Mouse (Mus musculus) hindbrain, embryonic 11.5 days (tissue): ENCODE data around the gene Ppp1r9a. TPM values are rescaled to one million over a fixed set of nuclear protein-coding genes. Genes with fewer than 3 reads are reported as not detected.
A peak's percentile ranks its signal among the peaks of the same experiment; 100 is the strongest.

Experiments used
- ATAC-seq: fragments of 200-750 bp; cut with Nextera tagmentation; 2 replicates; pipeline ENCODE4 v1.8.0; 2017; ENCODE audit warnings: mild to moderate bottlenecking, moderate TSS enrichment, moderate library complexity; ENCODE audit not compliant: low FRiP score
- DNase-seq: peaks from one replicate; pipeline ENCODE4 v3.0.0-alpha.2; 2015; ENCODE audit warnings: low spot score
- H3K27ac ChIP-seq: fragments of 300-500 bp; sonication (generic); 2 replicates; pipeline ENCODE4 v1.5.1; 2014; ENCODE audit warnings: mild to moderate bottlenecking, low read depth, low read length
- H3K27me3 ChIP-seq: fragments of 300-500 bp; sonication (generic); 2 replicates; pipeline ENCODE4 v1.6.1; 2014; ENCODE audit warnings: mild to moderate bottlenecking, low read length, moderate library complexity, mixed read lengths; ENCODE audit not compliant: control insufficient read depth, insufficient read depth
- H3K36me3 ChIP-seq: fragments of 300-500 bp; sonication (generic); 2 replicates; pipeline ENCODE4 v1.6.1; 2014; ENCODE audit warnings: mild to moderate bottlenecking, low read length, moderate library complexity, mixed read lengths; ENCODE audit not compliant: control insufficient read depth, insufficient read depth
- H3K4me1 ChIP-seq: fragments of 300-500 bp; sonication (generic); replicated peaks from 2 replicates; pipeline ENCODE4 v1.6.1; 2014; ENCODE audit warnings: low read length, mixed read lengths; ENCODE audit not compliant: control insufficient read depth, insufficient read depth
- H3K4me2 ChIP-seq: fragments of 300-500 bp; sonication (generic); replicated peaks from 2 replicates; pipeline ENCODE4 v1.6.1; 2014; ENCODE audit warnings: mild to moderate bottlenecking, low read depth, low read length
- H3K4me3 ChIP-seq: fragments of 300-500 bp; sonication (generic); 2 replicates; pipeline ENCODE4 v1.5.1; 2014; ENCODE audit warnings: low read depth, low read length
- H3K9ac ChIP-seq: fragments of 300-500 bp; sonication (generic); 2 replicates; pipeline ENCODE4 v1.6.1; 2014; ENCODE audit warnings: low read depth, low read length
- H3K9me3 ChIP-seq: fragments of 300-500 bp; sonication (generic); 2 replicates; pipeline ENCODE4 v1.6.1; 2016; ENCODE audit warnings: low read length; ENCODE audit not compliant: control insufficient read depth
- WGBS: fragments of 180-500 bp; shearing (Covaris S2); extraction: QIAGEN DNeasy Blood & Tissue Kit; methylation state at CpG from one replicate; pipeline ENCODE4 v1.1.7; 2014; 5-methylcytosine and 5-hydroxymethylcytosine counted together
- polyA plus RNA-seq: library from polyadenylated mRNA; unstranded; fragments of >200 nt; fragmentation: Nextera tagmentation; extraction: Ambion mirVana; gene quantifications from 2 replicates; pipeline ENCODE4 v1.2.1, GENCODE M21; 2014

The Ppp1r9a gene
- polyA plus RNA-seq, 1 experiment from 2014 or later = 33.9 TPM

DNA sequence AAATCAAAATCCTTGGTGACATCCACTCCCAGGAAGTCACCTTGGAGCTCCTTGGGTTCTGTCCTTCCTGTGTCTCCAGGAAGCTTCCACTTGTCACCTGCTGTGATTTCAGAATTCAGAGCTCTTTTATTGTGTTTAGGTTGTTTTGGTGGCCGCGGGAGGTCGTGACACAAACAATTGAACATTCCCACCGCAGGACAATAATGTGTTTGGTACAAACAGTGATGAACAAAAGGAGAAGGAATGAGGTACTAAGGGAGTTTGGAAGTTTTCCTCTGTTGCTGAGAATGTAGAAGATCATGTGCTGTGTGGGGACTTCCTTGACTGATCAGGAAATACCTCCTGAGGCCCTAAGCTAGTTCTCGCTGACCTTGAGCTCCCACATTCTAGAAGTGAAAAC is 116.5 kb downstream of the Ppp1r9a start:
- Histone ChIP-seq H3K36me3 (no peaks in the 10 kb centered on the region), H3K4me3 (no peak overlapping the region), H3K4me2 (no peak overlapping the region), H3K4me1 (no peaks in the 10 kb centered on the region), H3K9ac (no peak overlapping the region), H3K27me3 (no peaks in the 10 kb centered on the region), H3K9me3 (no peaks in the 10 kb centered on the region), H3K27ac (no peak overlapping the region)
- no peak for ATAC-seq
- 41% methylated on average over 5 of the region's 5 CpGs for WGBS
- DNase-seq = no peak

DNA sequence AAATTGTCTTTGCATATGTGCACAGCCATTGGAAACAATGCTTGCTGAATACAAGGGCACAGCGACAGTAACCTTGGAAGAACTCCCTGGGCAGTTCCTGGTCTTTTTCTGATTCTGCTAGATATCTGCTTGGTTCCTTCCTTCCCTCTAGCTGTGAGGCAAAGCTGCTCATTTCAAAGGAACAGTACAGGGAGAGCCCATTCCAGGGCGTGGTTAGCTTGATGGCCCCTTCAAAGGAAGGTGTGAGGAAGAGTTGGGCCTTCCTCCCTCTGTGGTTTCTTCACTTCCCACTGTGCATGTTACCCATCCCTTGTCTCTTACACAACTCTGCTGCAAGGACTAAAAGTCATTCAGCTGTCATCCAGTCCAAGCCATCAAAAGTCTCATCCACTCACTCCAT is 117.3 kb downstream of the Ppp1r9a start:
- no peak overlapping the region for H3K4me3 ChIP-seq
- H3K27ac ChIP-seq = no peak overlapping the region
- WGBS = 79% methylated on average over 2 of the region's 2 CpGs
- ATAC-seq (no peak), DNase-seq (no peak)
- no peaks in the 10 kb centered on the region for H3K4me1 ChIP-seq
- H3K27me3 ChIP-seq = no peaks in the 10 kb centered on the region
- no peaks in the 10 kb centered on the region for H3K36me3 ChIP-seq
- no peaks in the 10 kb centered on the region for H3K9me3 ChIP-seq
- no peak overlapping the region for H3K4me2 ChIP-seq
- no peak overlapping the region for H3K9ac ChIP-seq

DNA sequence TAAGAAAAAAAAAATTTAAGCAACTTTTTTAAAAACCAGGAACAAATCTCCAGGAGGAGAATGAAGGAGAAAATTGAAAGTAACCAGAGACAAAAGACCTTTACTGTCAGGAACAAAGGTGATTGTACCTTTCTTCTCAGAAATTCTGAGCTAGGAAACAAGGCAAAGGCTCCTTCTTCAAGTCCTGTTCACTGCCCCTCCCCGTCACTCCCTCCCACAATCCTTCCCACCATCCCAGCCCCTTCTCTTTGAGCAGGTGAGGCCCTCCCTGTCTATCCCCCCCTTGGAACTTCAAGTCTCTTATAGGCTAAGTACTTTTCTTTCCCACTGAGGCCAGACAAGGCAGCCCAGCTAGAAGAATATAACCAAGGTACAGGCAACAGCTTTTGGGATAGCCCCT is 117.8 kb downstream of the Ppp1r9a start:
- ATAC-seq (no peak), DNase-seq (no peak)
- no peaks in the 10 kb centered on the region for H3K27me3 ChIP-seq
- WGBS = 82% methylated on average over 1 of the region's 1 CpGs
- no peak overlapping the region for H3K4me3 ChIP-seq
- H3K9me3 ChIP-seq = no peaks in the 10 kb centered on the region
- no peaks in the 10 kb centered on the region for H3K4me1 ChIP-seq
- H3K9ac ChIP-seq = no peak overlapping the region
- no peak overlapping the region for H3K4me2 ChIP-seq
- no peaks in the 10 kb centered on the region for H3K36me3 ChIP-seq
- H3K27ac ChIP-seq = no peak overlapping the region

DNA sequence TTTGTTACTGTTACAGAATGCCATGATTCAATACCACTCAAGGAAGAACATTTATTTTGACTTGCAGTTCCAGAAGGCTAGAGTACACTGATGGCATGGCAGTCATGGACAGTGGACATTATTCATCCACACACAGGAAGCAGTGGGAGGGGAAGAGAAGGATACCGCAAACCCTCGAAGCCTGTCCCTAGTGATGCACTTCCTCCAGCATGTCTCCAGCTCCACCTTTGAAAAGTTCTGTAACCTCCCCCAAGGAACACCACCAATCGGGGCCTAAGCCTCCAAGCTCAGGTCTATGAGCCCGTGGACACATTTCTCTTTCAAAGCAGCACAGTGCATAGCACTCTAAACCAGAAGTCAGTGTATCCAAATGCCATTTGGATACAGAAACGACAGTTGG is 120.0 kb downstream of the Ppp1r9a start:
- H3K4me1 ChIP-seq = no peaks in the 10 kb centered on the region; the same call in 1 of the 2 replicates
- H3K36me3 ChIP-seq = no peaks in the 10 kb centered on the region
- no peak overlapping the region for H3K4me3 ChIP-seq
- no peaks in the 10 kb centered on the region for H3K27me3 ChIP-seq
- ATAC-seq (no peak), DNase-seq (no peak)
- H3K9ac ChIP-seq = no peak overlapping the region
- WGBS = 90% methylated on average over 5 of the region's 5 CpGs
- H3K4me2 ChIP-seq = no peak overlapping the region
- no peaks in the 10 kb centered on the region for H3K9me3 ChIP-seq
- no peak overlapping the region for H3K27ac ChIP-seq

DNA sequence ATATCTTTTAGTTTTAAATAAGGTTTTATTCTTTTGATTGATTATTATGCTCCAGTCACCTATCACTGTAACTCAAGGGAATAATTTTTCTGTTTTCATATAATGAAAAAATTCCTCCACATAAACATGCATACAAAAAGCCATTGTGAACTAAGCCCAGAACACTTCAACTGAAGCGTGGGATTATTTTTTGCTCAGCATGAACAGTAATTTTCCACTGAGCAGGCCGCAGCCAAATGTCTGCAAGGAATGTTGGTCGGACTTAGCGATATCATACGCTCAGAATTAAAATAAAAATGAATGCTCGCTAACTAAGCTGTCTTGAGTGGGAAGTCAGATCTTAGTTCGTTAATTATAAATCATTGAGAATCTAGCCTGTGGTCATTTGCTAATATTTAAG is 122.2 kb downstream of the Ppp1r9a start:
- H3K4me2 ChIP-seq = no peak overlapping the region
- no peaks in the 10 kb centered on the region for H3K9me3 ChIP-seq
- WGBS = 81% methylated on average over 7 of the region's 7 CpGs
- peaks cover 2% of the 10 kb centered on the region; the same call in 1 of the 2 replicates for H3K4me1 ChIP-seq
- H3K36me3 ChIP-seq = no peaks in the 10 kb centered on the region
- DNase-seq (no peak), ATAC-seq (no peak)
- no peak overlapping the region for H3K27ac ChIP-seq
- no peak overlapping the region for H3K4me3 ChIP-seq
- H3K9ac ChIP-seq = no peak overlapping the region
- no peaks in the 10 kb centered on the region for H3K27me3 ChIP-seq

DNA sequence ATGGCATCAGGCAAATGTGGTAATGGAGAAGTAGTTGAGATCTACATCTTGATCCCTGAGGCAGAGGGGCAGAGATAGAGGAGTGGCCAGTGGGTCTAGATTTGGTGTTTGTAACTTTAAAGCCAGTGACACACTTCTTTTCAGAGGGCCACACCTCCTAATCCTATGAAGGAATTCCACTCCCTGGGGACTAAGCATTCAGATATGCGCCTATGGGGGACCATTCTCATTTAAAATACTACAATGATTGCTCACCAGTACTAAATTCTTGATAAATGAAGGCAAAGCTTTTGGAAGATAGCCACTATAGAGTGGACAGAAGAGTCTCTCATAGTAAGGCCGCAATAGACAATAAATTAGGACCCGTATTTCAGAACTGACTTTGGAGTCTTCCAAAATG is 124.1 kb downstream of the Ppp1r9a start:
- DNase-seq (no peak), ATAC-seq (no peak)
- H3K4me2 ChIP-seq = no peak overlapping the region
- no peak overlapping the region for H3K4me3 ChIP-seq
- no peaks in the 10 kb centered on the region for H3K36me3 ChIP-seq
- H3K4me1 ChIP-seq = peaks cover 2% of the 10 kb centered on the region; the same call in 1 of the 2 replicates
- H3K27me3 ChIP-seq = no peaks in the 10 kb centered on the region
- no peak overlapping the region for H3K27ac ChIP-seq
- 61% methylated on average over 3 of the region's 3 CpGs for WGBS
- no peaks in the 10 kb centered on the region for H3K9me3 ChIP-seq
- no peak overlapping the region for H3K9ac ChIP-seq

DNA sequence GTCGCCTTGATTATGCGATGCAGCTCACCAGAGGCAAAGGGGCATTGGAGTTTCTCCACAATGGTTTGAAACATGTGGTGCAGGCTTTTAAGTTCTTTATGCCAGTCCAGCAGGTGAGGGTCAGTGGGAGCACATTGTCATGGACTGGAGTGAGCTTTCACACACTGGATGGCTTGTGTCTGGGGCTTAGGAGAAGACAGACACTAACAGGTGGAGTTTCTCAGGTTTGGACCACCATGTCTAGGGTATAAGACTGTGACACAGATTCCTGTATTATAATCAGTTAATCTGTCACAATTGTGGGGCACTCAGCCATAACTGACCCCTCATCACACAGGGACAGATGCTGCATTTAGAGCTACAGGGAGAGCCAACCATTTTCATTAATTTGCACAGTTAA is 124.5 kb downstream of the Ppp1r9a start:
- WGBS = 59% methylated on average over 2 of the region's 2 CpGs
- DNase-seq (no peak), ATAC-seq (0 out of 2 replicates have a peak, but pooled peaks have one; percentile 30)
- no peaks in the 10 kb centered on the region for H3K9me3 ChIP-seq
- no peak overlapping the region for H3K4me3 ChIP-seq
- peaks cover 2% of the 10 kb centered on the region; the same call in 1 of the 2 replicates for H3K4me1 ChIP-seq
- no peak overlapping the region for H3K4me2 ChIP-seq
- no peaks in the 10 kb centered on the region for H3K27me3 ChIP-seq
- H3K27ac ChIP-seq = no peak overlapping the region
- H3K9ac ChIP-seq = no peak overlapping the region
- H3K36me3 ChIP-seq = no peaks in the 10 kb centered on the region

DNA sequence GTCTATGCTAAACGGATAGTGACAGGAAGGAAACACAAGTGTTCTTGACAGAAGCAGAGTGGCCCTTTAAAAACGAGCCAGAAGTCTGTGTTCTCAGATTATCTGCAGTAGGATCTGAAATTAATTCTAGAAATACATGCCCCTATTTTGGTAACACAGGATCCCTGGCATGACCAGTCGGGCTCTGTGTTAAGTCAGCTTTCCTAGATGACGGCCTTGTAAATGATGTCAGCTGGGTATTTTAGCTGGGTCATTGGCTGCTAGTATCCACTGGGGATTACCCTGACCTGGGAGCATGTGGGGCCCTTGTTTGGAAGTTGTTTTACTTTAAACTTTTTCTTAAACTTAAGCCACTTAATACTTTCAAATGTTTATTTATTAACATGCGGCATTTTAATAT is 125.1 kb downstream of the Ppp1r9a start:
- 51% methylated on average over 5 of the region's 5 CpGs for WGBS
- DNase-seq = no peak
- no peak; the same call in 1 of the 2 replicates for ATAC-seq
- Histone ChIP-seq H3K27ac (no peak overlapping the region), H3K4me3 (no peak overlapping the region), H3K9me3 (no peaks in the 10 kb centered on the region), H3K27me3 (no peaks in the 10 kb centered on the region), H3K9ac (no peak overlapping the region), H3K4me2 (no peak overlapping the region), H3K4me1 (peaks cover 2% of the 10 kb centered on the region; the same call in 1 of the 2 replicates), H3K36me3 (no peaks in the 10 kb centered on the region)

DNA sequence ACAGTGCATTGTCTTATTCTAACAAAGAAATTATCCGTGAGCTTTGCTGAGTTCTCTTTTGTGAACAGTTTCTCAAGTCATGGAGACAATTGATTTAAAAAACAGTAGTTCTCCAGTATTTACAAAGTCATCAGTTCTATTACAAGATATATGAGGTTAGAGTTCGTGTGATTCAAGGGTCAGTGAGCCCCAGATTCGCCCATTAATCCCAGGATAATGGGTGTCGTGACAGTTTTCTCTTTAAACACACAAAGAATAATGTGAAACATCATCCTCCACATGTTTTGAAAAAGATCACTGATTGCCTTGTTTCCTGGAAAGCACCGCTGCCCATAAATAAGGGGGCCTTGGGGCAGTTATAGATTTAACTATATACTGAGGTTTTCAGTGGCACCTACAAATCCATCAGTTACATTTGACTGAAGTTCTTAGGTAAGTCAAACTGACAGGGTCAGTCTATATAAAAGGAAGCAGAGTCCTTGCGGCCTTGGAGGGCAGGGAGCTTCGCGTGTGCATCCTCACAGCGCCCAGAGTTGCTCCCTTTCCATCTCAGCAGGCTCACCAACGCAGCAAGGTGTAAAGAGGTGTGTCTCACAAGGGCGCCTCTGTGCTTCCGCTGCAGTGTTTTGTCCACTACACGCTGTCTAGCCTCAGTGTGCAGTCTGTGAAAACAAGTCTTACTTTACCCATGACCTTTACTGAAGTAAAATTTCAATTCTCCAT is 126.6 kb downstream of the Ppp1r9a start:
- Histone ChIP-seq H3K27me3 (no peaks in the 10 kb centered on the region), H3K4me3 (no peak overlapping the region), H3K4me2 (no peak overlapping the region), H3K9ac (no peak overlapping the region), H3K4me1 (peaks cover 2% of the 10 kb centered on the region; the same call in 1 of the 2 replicates), H3K27ac (no peak overlapping the region), H3K9me3 (no peaks in the 10 kb centered on the region), H3K36me3 (no peaks in the 10 kb centered on the region)
- WGBS = 53% methylated on average over 13 of the region's 13 CpGs
- no peak for DNase-seq
- no peak for ATAC-seq
